In genomic region chr9:21134595-21135328, GRCm38 (mm10) we compare ENCODE assay signal across 12 mouse cellular contexts. TPM values are rescaled to one million over a fixed set of nuclear protein-coding genes. Genes with fewer than 3 reads are reported as not detected.
DNase-seq lines count a peak whose midpoint lies in the region; ATAC-seq and TF ChIP-seq lines count a peak whose summit lies in the region.
"Had no signal": no experiment of that assay in that cellular context is flagged by ENCODE, and none has a peak within 500 bp of the region (broad histone marks: within the 10 kb centered on the region; RNA-seq: fewer than 3 reads in every experiment).

No protein-coding gene starts in this region.

- H3K79me2 ChIP-seq in MEL (ENCODE audit: control insufficient read depth, insufficient read depth, low read length, poor library complexity), result peaks cover 8% of the 10 kb centered on the region

- no peak for TF ChIP-seq RAD21 in MEL (IDR thresholded peaks at IDR 0.05; ENCODE audit: low read depth, low read length)

- no peak for TF ChIP-seq POLR2A in MEL (IDR thresholded peaks at IDR 0.05; ENCODE audit: control insufficient read depth in 1 of 2, insufficient read depth in 1 of 2, low read depth in 1 of 2, low read length in 2 of 2, poor library complexity in 1 of 2)

- H3K27ac ChIP-seq in MEL (ENCODE audit: control insufficient read depth, low read depth, low read length), result peak overlapping the region; percentile 65
- peak overlapping the region; percentile 66; the same call in 1 of the 2 replicates for H3K27ac ChIP-seq in lung, postnatal 0 days (ENCODE audit: low read length)
- H3K27ac ChIP-seq: forebrain, embryonic 12.5 days; intestine, embryonic 15.5 days had no signal

- peaks cover 13 to 27% of the 10 kb centered on the region in 2 experiments for H3K36me3 ChIP-seq in MEL (ENCODE audit: control insufficient read depth in 1 of 2, insufficient read depth in 2 of 2, low read length in 2 of 2)
- peaks cover 3% of the 10 kb centered on the region; the same call in 1 of the 2 replicates for H3K36me3 ChIP-seq in lung, postnatal 0 days (ENCODE audit: insufficient read depth, low read length)

- no peak for TF ChIP-seq EP300 in MEL (IDR thresholded peaks at IDR 0.05; ENCODE audit: low read depth in 1 of 2, low read length in 2 of 2)
- TF ChIP-seq EP300 in lung, postnatal 0 days (IDR thresholded peaks at IDR 0.05), result peak; percentile 76

- peak overlapping the region; percentile 30 for H3K9ac ChIP-seq in MEL (ENCODE audit: control insufficient read depth, low read depth, low read length, poor library complexity, severe bottlenecking)
- H3K9ac ChIP-seq in lung, postnatal 0 days (replicated peaks; ENCODE audit: low read depth), result no peak overlapping the region
- H3K9ac ChIP-seq: forebrain, embryonic 12.5 days; intestine, embryonic 15.5 days; lung, embryonic 14.5 days had no signal

- H3K9me3 ChIP-seq in MEL (replicated peaks; ENCODE audit: insufficient read depth, low read length), result no peaks in the 10 kb centered on the region
- H3K9me3 ChIP-seq in lung, postnatal 0 days (ENCODE audit: low read length), result no peaks in the 10 kb centered on the region
- H3K9me3 ChIP-seq: forebrain, embryonic 12.5 days; intestine, embryonic 15.5 days had no signal

- H3K4me2 ChIP-seq in lung, postnatal 0 days (replicated peaks; ENCODE audit: low read depth, low read length), result no peak overlapping the region
- H3K4me2 ChIP-seq: forebrain, embryonic 12.5 days; intestine, embryonic 15.5 days; lung, embryonic 14.5 days had no signal

- no peak overlapping the region for H3K4me3 ChIP-seq in MEL (ENCODE audit: control insufficient read depth in 1 of 2, insufficient read depth in 1 of 2, low read depth in 2 of 2, low read length in 2 of 2)
- H3K4me3 ChIP-seq in lung, postnatal 0 days (ENCODE audit: low read depth, low read length), result no peak overlapping the region
- H3K4me3 ChIP-seq: forebrain, embryonic 12.5 days; intestine, embryonic 15.5 days had no signal

- peaks cover 4 to 32% of the 10 kb centered on the region in 2 experiments for H3K4me1 ChIP-seq in MEL (ENCODE audit: control insufficient read depth in 1 of 2, insufficient read depth in 2 of 2, low read length in 2 of 2)
- peaks cover 5% of the 10 kb centered on the region; the same call in 1 of the 2 replicates for H3K4me1 ChIP-seq in lung, postnatal 0 days (ENCODE audit: insufficient read depth, low read depth, low read length)

- H3K27me3 ChIP-seq in MEL (ENCODE audit: control insufficient read depth in 1 of 2, insufficient read depth in 2 of 2, low read length in 2 of 2), result no peaks in the 10 kb centered on the region
- no peaks in the 10 kb centered on the region for H3K27me3 ChIP-seq in lung, postnatal 0 days (replicated peaks; ENCODE audit: insufficient read depth, low read length)
- H3K27me3 ChIP-seq: forebrain, embryonic 12.5 days; intestine, embryonic 15.5 days had no signal

- TF ChIP-seq CTCF in MEL (IDR thresholded peaks at IDR 0.05 in 2 of 3, conservative IDR thresholded peaks at IDR 0.05 in 1 of 3; ENCODE audit: control insufficient read depth in 1 of 3, insufficient read depth in 1 of 3, low read depth in 2 of 3, low read length in 3 of 3, poor library complexity in 1 of 3, severe bottlenecking in 1 of 3), result no peak
- no peak for TF ChIP-seq CTCF in lung, postnatal 0 days (IDR thresholded peaks at IDR 0.05)

- peak; percentile 72 for DNase-seq in gastrocnemius, adult 18-20 months (ENCODE audit: low spot score)
- DNase-seq in gastrocnemius, postnatal 10 days, result no peak
- DNase-seq in MEL (ENCODE audit: low read depth, low spot score), result peak; percentile 91
- DNase-seq in heart, adult 9 months (ENCODE audit: low spot score in 2 of 2), result peak; percentile 86 to 87
- peak; percentile 83 for DNase-seq in lung, postnatal 0 days (ENCODE audit: low spot score)
- no peak for DNase-seq in right cerebral cortex, postnatal 14 days
- no peak for DNase-seq in thymus, postnatal 10 days (ENCODE audit: low spot score in 2 of 2)
- DNase-seq: lung, embryonic 14.5 days; thymus, postnatal 4 days had no signal

- peak; percentile 52 for ATAC-seq in lung, postnatal 0 days
- no peak for ATAC-seq in inflammation-experienced regulatory T-cells, adult 6 months
- ATAC-seq: intestine, embryonic 15.5 days had no signal

- 35% methylated on average over 9 of the region's 9 CpGs for WGBS in lung, postnatal 0 days

TF ChIP-seq in MEL, 35 proteins besides CTCF, POLR2A, EP300 and RAD21:
- no peak for TF ChIP-seq MXI1 (IDR thresholded peaks at IDR 0.05; ENCODE audit: low read depth, low read length)
- no peak for TF ChIP-seq USF2 (IDR thresholded peaks at IDR 0.05; ENCODE audit: borderline replicate concordance in 1 of 2, insufficient read depth in 1 of 2, low read depth in 1 of 2, low read length in 2 of 2)
- peak; percentile 77 for TF ChIP-seq TAL1 (IDR thresholded peaks at IDR 0.05; ENCODE audit: low read length)

RNA-seq across cellular contexts. Expression of gene Tyk2, which starts 3.7 kb away (rescaled TPM):
- 1 to 10 TPM; 5.0 to 6.1 TPM for total RNA-seq in gastrocnemius, adult 18-20 months (2021)
- total RNA-seq in gastrocnemius, postnatal 10 days (2021), result 1 to 10 TPM; 5.1 to 7.6 TPM
- total RNA-seq in MEL (2012; rRNA removed), result 43.8 and 45.6 TPM in 2 replicates
- polyA plus RNA-seq in MEL (2012; ENCODE audit: insufficient read depth in 1 of 2, insufficient read length in 2 of 2, low read depth in 1 of 2, low replicate concordance in 2 of 2, missing spikeins in 1 of 2), result 10 to 100 TPM in 1 of 2 experiments, not detected in 1; 63.3 TPM
- 10.9 and 12.5 TPM in 2 replicates for polyA plus RNA-seq in lung, postnatal 0 days (2015; fragmentation: Nextera tagmentation; extraction: Ambion mirVana)
- polyA plus RNA-seq in inflammation-experienced regulatory T-cells, adult 6 months (2017; shearing (Covaris generic)), result 10 to 100 TPM; 36.3 to 61.7 (median 57.7) TPM

RNA-seq across cellular contexts. Expression of gene Cdc37, which starts 15.0 kb away (rescaled TPM):
- 100 to 1,000 TPM; 128 to 140 TPM for total RNA-seq in gastrocnemius, adult 18-20 months (2021)
- 100 to 1,000 TPM; 138 to 151 TPM for total RNA-seq in gastrocnemius, postnatal 10 days (2021)
- total RNA-seq in MEL (2012; rRNA removed), result 751 and 779 TPM in 2 replicates
- polyA plus RNA-seq in MEL (2012; ENCODE audit: insufficient read depth in 1 of 2, insufficient read length in 2 of 2, low read depth in 1 of 2, low replicate concordance in 2 of 2, missing spikeins in 1 of 2), result 1,000 to 10,000 TPM in 1 of 2 experiments, 100 to 1,000 TPM in 1; 914 to 1,631 TPM
- polyA plus RNA-seq in lung, postnatal 0 days (2015; fragmentation: Nextera tagmentation; extraction: Ambion mirVana), result 165 and 171 TPM in 2 replicates
- polyA plus RNA-seq in inflammation-experienced regulatory T-cells, adult 6 months (2017; shearing (Covaris generic)), result 10 to 100 TPM; 84.2 to 97.0 (median 95.3) TPM

RNA-seq across cellular contexts. Expression of gene Pde4a, which starts 30.8 kb away (rescaled TPM):
- 10 to 100 TPM; 45.0 to 52.4 TPM for total RNA-seq in gastrocnemius, adult 18-20 months (2021)
- total RNA-seq in gastrocnemius, postnatal 10 days (2021), result 10 to 100 TPM; 22.1 to 23.2 TPM
- 13.8 and 16.6 TPM in 2 replicates for total RNA-seq in MEL (2012; rRNA removed)
- polyA plus RNA-seq in MEL (2012; ENCODE audit: insufficient read depth in 1 of 2, insufficient read length in 2 of 2, low read depth in 1 of 2, low replicate concordance in 2 of 2, missing spikeins in 1 of 2), result 10 to 100 TPM; 45.6 to 53.9 TPM
- 3.9 and 4.7 TPM in 2 replicates for polyA plus RNA-seq in lung, postnatal 0 days (2015; fragmentation: Nextera tagmentation; extraction: Ambion mirVana)
- polyA plus RNA-seq in inflammation-experienced regulatory T-cells, adult 6 months (2017; shearing (Covaris generic)), result 1 to 10 TPM in 1 of 3 experiments, under 1 TPM in 2; 0.54 to 1.3 (median 0.82) TPM

RNA-seq across cellular contexts. Expression of gene Raver1, which starts 43.0 kb away (rescaled TPM):
- total RNA-seq in gastrocnemius, adult 18-20 months (2021), result 10 to 100 TPM; 16.8 to 20.2 TPM
- 10 to 100 TPM; 22.1 to 25.6 TPM for total RNA-seq in gastrocnemius, postnatal 10 days (2021)
- 50.0 and 60.1 TPM in 2 replicates for total RNA-seq in MEL (2012; rRNA removed)
- 100 to 1,000 TPM in 1 of 2 experiments, not detected in 1; 291 TPM for polyA plus RNA-seq in MEL (2012; ENCODE audit: insufficient read depth in 1 of 2, insufficient read length in 2 of 2, low read depth in 1 of 2, low replicate concordance in 2 of 2, missing spikeins in 1 of 2)
- polyA plus RNA-seq in lung, postnatal 0 days (2015; fragmentation: Nextera tagmentation; extraction: Ambion mirVana), result 15.3 and 16.8 TPM in 2 replicates
- 10 to 100 TPM; 16.6 to 23.9 (median 21.3) TPM for polyA plus RNA-seq in inflammation-experienced regulatory T-cells, adult 6 months (2017; shearing (Covaris generic))

RNA-seq across cellular contexts. Expression of gene Gm38431, which starts 43.0 kb away (rescaled TPM):
- under 1 TPM; 0.43 to 0.64 TPM for total RNA-seq in gastrocnemius, adult 18-20 months (2021)
- 1 to 10 TPM in 1 of 2 experiments, under 1 TPM in 1; 0.61 to 1.2 TPM for total RNA-seq in gastrocnemius, postnatal 10 days (2021)
- total RNA-seq in MEL (2012; rRNA removed), result 42.1 and 47.8 TPM in 2 replicates
- 100 to 1,000 TPM in 1 of 2 experiments, 10 to 100 TPM in 1; 38.9 to 191 TPM for polyA plus RNA-seq in MEL (2012; ENCODE audit: insufficient read depth in 1 of 2, insufficient read length in 2 of 2, low read depth in 1 of 2, low replicate concordance in 2 of 2, missing spikeins in 1 of 2)
- polyA plus RNA-seq in lung, postnatal 0 days (2015; fragmentation: Nextera tagmentation; extraction: Ambion mirVana), result 0.60 and 0.69 TPM in 2 replicates
- 1 to 10 TPM in 1 of 3 experiments, under 1 TPM in 1, not detected in 1; 0.31 to 8.4 TPM for polyA plus RNA-seq in inflammation-experienced regulatory T-cells, adult 6 months (2017; shearing (Covaris generic))

Comparison
In these comparisons a context has a peak if more than half of its experiments do, and no peak if none do; other contexts are left out.
1. DNase-seq: peak in gastrocnemius, adult 18-20 months (single experiment), MEL (single experiment), heart, adult 9 months (2 of 2) and lung, postnatal 0 days (single experiment); none in gastrocnemius, postnatal 10 days (single experiment), right cerebral cortex, postnatal 14 days (single experiment) and thymus, postnatal 10 days (0 of 2).